12 mouse cellular contexts compared by ENCODE assay signal in the genomic region with DNA sequence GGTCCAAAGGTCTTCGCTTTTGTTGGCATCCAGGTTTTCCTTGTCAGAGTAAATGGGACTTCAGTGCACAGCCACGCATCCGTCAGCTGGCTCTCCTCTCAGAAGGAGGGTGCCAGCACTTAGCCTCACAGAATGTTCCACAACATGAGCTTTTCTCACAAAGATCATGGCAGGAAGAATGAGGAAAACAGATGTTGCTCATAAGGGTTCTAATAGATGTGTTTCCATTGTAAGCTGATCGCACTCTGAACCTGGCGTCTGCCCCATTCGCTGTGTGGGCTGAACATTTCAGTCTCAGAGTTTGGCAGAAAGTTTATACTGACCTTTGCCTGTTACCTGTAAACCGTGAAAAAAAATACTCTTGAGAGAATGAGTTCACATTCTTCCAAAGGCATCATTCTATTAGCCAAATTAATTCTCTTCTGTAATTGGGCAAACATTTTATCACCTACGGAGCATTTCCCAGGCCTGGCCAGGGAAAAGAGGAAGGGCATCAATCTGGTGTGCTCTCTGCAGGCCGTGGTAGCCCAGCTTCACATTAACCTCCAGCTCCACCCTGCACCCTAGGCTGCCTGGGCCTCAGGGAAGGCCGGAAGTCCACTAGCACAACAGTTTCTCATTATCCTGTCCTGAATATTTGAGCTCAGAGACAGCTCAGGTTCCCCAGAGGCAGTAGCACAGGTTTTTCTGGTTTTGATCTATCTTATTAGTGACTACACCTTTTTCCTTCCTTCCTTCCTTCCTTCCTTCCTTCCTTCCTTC. TPM values are rescaled to one million over a fixed set of nuclear protein-coding genes. Genes with fewer than 3 reads are reported as not detected.
DNase-seq lines count a peak whose midpoint lies in the region; ATAC-seq lines count a peak whose summit lies in the region.
"Had no signal": no experiment of that assay in that cellular context is flagged by ENCODE, and none has a peak within 500 bp of the region (broad histone marks: within the 10 kb centered on the region; RNA-seq: fewer than 3 reads in every experiment).

No protein-coding gene starts in this region.

- H3K36me3 ChIP-seq in neural tube, embryonic 15.5 days: no peaks in the 10 kb centered on the region
- no peaks in the 10 kb centered on the region for H3K36me3 ChIP-seq in embryonic facial prominence, embryonic 14.5 days (ENCODE audit: control insufficient read depth, insufficient read depth, low read length)
- no peaks in the 10 kb centered on the region for H3K36me3 ChIP-seq in kidney, embryonic 14.5 days (ENCODE audit: control insufficient read depth, insufficient read depth, low read length)

- no peak overlapping the region for H3K9ac ChIP-seq in neural tube, embryonic 15.5 days (replicated peaks)
- H3K9ac ChIP-seq in embryonic facial prominence, embryonic 14.5 days (ENCODE audit: low read depth, low read length): no peak overlapping the region
- H3K9ac ChIP-seq in kidney, embryonic 14.5 days (ENCODE audit: low read depth, low read length): no peak overlapping the region

- H3K4me1 ChIP-seq in neural tube, embryonic 15.5 days: no peaks in the 10 kb centered on the region; the same call in 1 of the 2 replicates
- peaks cover 38% of the 10 kb centered on the region for H3K4me1 ChIP-seq in embryonic facial prominence, embryonic 14.5 days (ENCODE audit: control insufficient read depth, insufficient read depth, low read length)
- H3K4me1 ChIP-seq in kidney, embryonic 14.5 days (ENCODE audit: control insufficient read depth, insufficient read depth, low read length): peaks cover 18% of the 10 kb centered on the region; the same call in 1 of the 2 replicates

- no peak overlapping the region for H3K4me3 ChIP-seq in neural tube, embryonic 15.5 days (replicated peaks)
- no peak overlapping the region for H3K4me3 ChIP-seq in embryonic facial prominence, embryonic 14.5 days (ENCODE audit: low read depth, low read length)
- no peak overlapping the region for H3K4me3 ChIP-seq in kidney, embryonic 14.5 days (ENCODE audit: low read length)

- H3K27me3 ChIP-seq in neural tube, embryonic 15.5 days (replicated peaks): no peaks in the 10 kb centered on the region
- no peaks in the 10 kb centered on the region for H3K27me3 ChIP-seq in embryonic facial prominence, embryonic 14.5 days (replicated peaks; ENCODE audit: control insufficient read depth, insufficient read depth, low read length)
- no peaks in the 10 kb centered on the region for H3K27me3 ChIP-seq in kidney, embryonic 14.5 days (ENCODE audit: control insufficient read depth, insufficient read depth, low read length)

- WGBS in neural tube, embryonic 15.5 days: 78% methylated on average over 10 of the region's 10 CpGs
- 24% methylated on average over 10 of the region's 10 CpGs for WGBS in embryonic facial prominence, embryonic 14.5 days
- 32% methylated on average over 10 of the region's 10 CpGs for WGBS in kidney, embryonic 14.5 days

- H3K4me2 ChIP-seq in neural tube, embryonic 15.5 days: no peak overlapping the region
- H3K4me2 ChIP-seq in embryonic facial prominence, embryonic 14.5 days (ENCODE audit: low read depth, low read length): no peak overlapping the region
- H3K4me2 ChIP-seq in kidney, embryonic 14.5 days (replicated peaks; ENCODE audit: low read depth, low read length): no peak overlapping the region

- no peak overlapping the region for H3K27ac ChIP-seq in neural tube, embryonic 15.5 days (replicated peaks)
- H3K27ac ChIP-seq in embryonic facial prominence, embryonic 14.5 days (replicated peaks; ENCODE audit: low read depth, low read length): peak overlapping the region; percentile 60
- H3K27ac ChIP-seq in kidney, embryonic 14.5 days (ENCODE audit: low read depth, low read length): no peak overlapping the region
- H3K27ac ChIP-seq: macrophage had no signal

- peak; percentile 22 for DNase-seq in neural tube, embryonic 10.5 days (ENCODE audit: extremely low spot score, low spot score)
- DNase-seq in embryonic facial prominence, embryonic 14.5 days (ENCODE audit: low spot score): peak; percentile 91
- DNase-seq in skeletal muscle tissue, adult 2 months (ENCODE audit: low read depth, low spot score): peak; percentile 24
- no peak for DNase-seq in urinary bladder, postnatal 25 days (ENCODE audit: low spot score)
- DNase-seq in left cerebral cortex, adult 11 months (ENCODE audit: low spot score): no peak
- DNase-seq in spleen, adult 18-20 months: no peak
- DNase-seq: adrenal gland, postnatal 25 days; cerebellum, adult 11 months; thymus, postnatal 4 days had no signal

- no peaks in the 10 kb centered on the region for H3K9me3 ChIP-seq in neural tube, embryonic 15.5 days (replicated peaks)
- no peaks in the 10 kb centered on the region for H3K9me3 ChIP-seq in embryonic facial prominence, embryonic 14.5 days (ENCODE audit: control insufficient read depth, low read length)
- no peaks in the 10 kb centered on the region for H3K9me3 ChIP-seq in kidney, embryonic 14.5 days (ENCODE audit: control insufficient read depth, low read length)

- no peak for ATAC-seq in neural tube, embryonic 15.5 days (ENCODE audit: low FRiP score)
- ATAC-seq in embryonic facial prominence, embryonic 14.5 days (ENCODE audit: low read depth): peak; percentile 64
- peak; percentile 72 for ATAC-seq in kidney, embryonic 14.5 days (ENCODE audit: low FRiP score, low TSS enrichment)

RNA-seq across cellular contexts. Expression of gene Kat6b, which starts 39.3 kb away (rescaled TPM):
- polyA plus RNA-seq in neural tube, embryonic 15.5 days (2015; fragmentation: Nextera tagmentation; extraction: Ambion mirVana): 16.1 and 18.8 TPM in 2 replicates
- 18.0 and 20.9 TPM in 2 replicates for polyA plus RNA-seq in embryonic facial prominence, embryonic 14.5 days (2014; fragmentation: Nextera tagmentation; extraction: Ambion mirVana)
- 15.1 and 22.0 TPM in 2 replicates for polyA plus RNA-seq in kidney, embryonic 14.5 days (2014; fragmentation: Nextera tagmentation; extraction: Ambion mirVana)

Comparison
In these comparisons a context has a peak if more than half of its experiments do, and no peak if none do; other contexts are left out.
1. DNase-seq: peak in neural tube, embryonic 10.5 days (single experiment), embryonic facial prominence, embryonic 14.5 days (single experiment) and skeletal muscle tissue, adult 2 months (single experiment); none in urinary bladder, postnatal 25 days (single experiment), left cerebral cortex, adult 11 months (single experiment) and spleen, adult 18-20 months (0 of 2).